Mouse (Mus musculus): ENCODE results near the gene Adamts7. TPM values are rescaled to one million over a fixed set of nuclear protein-coding genes. Genes with fewer than 3 reads are reported as not detected.

The Adamts7 gene
- polyA plus RNA-seq, 1 experiment from 2014 or later = 19.9 TPM

DNA sequence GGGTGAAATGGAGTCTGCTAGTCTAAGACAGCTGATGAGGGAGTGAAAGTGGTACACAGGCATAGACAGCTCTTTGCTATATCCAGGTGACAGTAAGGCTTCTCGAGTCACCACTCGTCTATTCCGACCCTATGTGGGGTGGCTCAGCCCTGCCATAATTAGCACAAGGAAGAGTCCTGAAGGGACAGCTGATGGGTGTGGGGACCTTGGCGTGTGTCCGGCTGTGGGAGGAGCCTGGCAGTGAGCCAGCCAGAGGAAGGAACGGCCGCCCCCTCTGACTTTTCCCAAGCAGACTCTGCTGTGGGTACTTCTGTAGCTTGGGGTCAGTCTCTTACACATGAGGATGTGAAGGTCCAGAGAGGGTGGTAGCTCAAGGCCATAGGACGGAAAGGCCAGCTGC lies 21.2 kb downstream of the Adamts7 start:
- H3K9me3 ChIP-seq = no peaks in the 10 kb centered on the region

DNA sequence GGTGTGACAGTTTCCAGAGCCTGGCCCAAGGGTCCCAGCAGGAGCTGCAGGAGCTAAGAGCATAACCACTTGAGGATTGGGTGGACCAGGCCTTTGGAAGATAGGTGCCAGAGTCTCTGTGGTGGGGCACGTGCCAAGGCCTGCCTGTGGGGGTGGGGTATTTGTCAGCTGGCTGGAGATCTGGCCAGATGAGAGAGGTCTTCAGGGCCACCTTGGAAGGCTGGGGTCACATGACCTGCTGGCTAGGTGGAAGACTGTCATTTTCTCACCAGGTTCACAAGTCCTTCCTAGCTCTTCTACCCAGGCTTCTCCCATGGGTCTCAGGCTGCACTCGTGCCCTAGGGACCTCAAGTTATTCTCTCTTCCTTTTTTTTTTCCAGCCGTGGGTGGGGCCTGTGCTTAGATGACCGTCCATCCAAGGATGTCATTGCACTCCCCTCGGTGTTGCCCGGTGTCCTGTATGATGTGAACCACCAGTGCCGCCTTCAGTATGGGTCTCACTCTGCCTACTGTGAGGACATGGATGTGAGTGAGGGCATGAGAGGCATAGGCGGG lies 22.6 kb downstream of the Adamts7 start:
- Histone ChIP-seq H3K36me3 (replicated peaks) (peaks cover 80% of the 10 kb centered on the region), H3K4me1 (0 out of 2 replicates have a peak, but pooled peaks cover 2% of the 10 kb centered on the region), H3K4me2 (no peak overlapping the region), H3K27ac (no peak overlapping the region), H3K4me3 (replicated peaks) (no peak overlapping the region), H3K9ac (no peak overlapping the region), H3K9me3 (no peaks in the 10 kb centered on the region), H3K27me3 (no peaks in the 10 kb centered on the region)
- no peak for ATAC-seq (ENCODE audit: low FRiP score)
- WGBS = 90% methylated on average over 8 of the region's 8 CpGs

More for the DNA sequence above, 21.2 kb downstream of the Adamts7 start:
- no peak for ATAC-seq (ENCODE audit: low FRiP score)
- Histone ChIP-seq H3K4me2 (no peak overlapping the region), H3K36me3 (replicated peaks) (peaks cover 82% of the 10 kb centered on the region), H3K27ac (no peak overlapping the region), H3K4me1 (0 out of 2 replicates have a peak, but pooled peaks cover 2% of the 10 kb centered on the region), H3K9ac (no peak overlapping the region), H3K27me3 (no peaks in the 10 kb centered on the region), H3K4me3 (replicated peaks) (no peak overlapping the region)
- 83% methylated on average over 8 of the region's 8 CpGs for WGBS

DNA sequence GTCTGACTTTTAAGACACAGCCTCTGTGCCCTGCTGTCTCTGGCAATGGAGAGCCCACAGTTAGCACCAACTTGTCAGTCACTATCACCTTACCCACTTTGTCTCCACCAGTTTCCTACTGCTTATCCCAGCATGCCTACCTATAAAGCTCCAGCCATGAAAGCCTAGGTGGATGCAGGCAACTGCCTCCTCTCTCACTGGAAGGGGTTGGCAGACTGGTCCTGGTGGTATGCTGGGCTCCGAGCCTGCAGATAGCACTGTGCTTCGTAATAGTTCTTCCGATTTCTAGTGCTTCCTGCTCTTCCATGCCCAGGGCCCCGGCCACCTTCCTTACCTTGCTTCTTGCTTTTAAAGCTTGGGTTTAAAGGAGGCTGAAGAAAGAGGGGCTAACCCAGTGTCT lies 26.0 kb downstream of the Adamts7 start:
- 89% methylated on average over 4 of the region's 4 CpGs for WGBS
- Histone ChIP-seq H3K27me3 (no peaks in the 10 kb centered on the region), H3K9ac (no peak overlapping the region), H3K4me3 (replicated peaks) (no peak overlapping the region), H3K27ac (no peak overlapping the region), H3K9me3 (no peaks in the 10 kb centered on the region), H3K4me2 (no peak overlapping the region), H3K4me1 (0 out of 2 replicates have a peak, but pooled peaks cover 2% of the 10 kb centered on the region), H3K36me3 (replicated peaks) (peaks cover 93% of the 10 kb centered on the region)
- no peak for ATAC-seq (ENCODE audit: low FRiP score)

DNA sequence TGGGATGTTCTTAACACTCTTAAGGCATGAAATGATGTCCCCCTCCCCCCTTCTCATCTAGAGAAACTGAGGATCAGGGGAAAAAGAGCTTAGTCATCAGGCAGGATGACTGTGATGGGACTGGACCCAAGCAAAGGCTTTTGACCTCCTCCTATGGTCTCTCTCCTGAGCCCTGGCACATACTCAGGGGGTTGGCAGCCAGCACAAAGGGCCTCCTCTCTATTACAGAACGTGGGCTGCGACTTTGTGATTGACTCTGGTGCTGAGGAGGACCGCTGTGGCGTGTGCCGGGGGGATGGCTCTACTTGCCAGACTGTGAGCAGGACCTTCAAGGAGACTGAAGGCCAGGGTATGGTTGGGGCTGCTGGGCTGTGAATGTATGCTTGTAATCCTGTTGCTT lies 26.5 kb downstream of the Adamts7 start:
- ATAC-seq (ENCODE audit: low FRiP score) = no peak
- Histone ChIP-seq H3K27me3 (no peaks in the 10 kb centered on the region), H3K36me3 (replicated peaks) (peaks cover 94% of the 10 kb centered on the region)

DNA sequence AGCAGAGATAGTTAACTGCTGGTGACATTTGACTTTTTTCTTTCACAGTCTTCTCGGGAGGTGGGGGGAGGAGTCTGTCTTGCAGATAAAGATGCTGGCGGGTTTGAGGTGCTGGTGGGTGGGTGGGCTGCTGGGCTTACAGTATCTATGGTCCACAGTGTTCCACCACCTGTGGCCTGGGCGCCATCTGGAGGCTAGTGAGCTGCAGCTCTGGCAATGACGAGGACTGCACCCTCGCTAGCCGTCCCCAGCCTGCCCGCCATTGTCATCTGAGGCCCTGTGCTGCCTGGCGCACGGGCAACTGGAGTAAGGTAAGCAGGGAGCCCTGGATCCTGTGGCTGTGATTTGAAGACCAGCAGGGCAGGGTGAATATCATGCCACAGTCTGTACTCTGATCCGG lies 32.1 kb downstream of the Adamts7 start:
- Histone ChIP-seq H3K27ac (no peak overlapping the region), H3K36me3 (replicated peaks) (peaks cover 86% of the 10 kb centered on the region), H3K9me3 (no peaks in the 10 kb centered on the region), H3K9ac (no peak overlapping the region), H3K4me3 (replicated peaks) (no peak overlapping the region), H3K4me2 (no peak overlapping the region), H3K27me3 (no peaks in the 10 kb centered on the region), H3K4me1 (no peaks in the 10 kb centered on the region)
- WGBS = 82% methylated on average over 10 of the region's 10 CpGs
- ATAC-seq (ENCODE audit: low FRiP score) = no peak

More for the DNA sequence above, 26.5 kb downstream of the Adamts7 start:
- no peak overlapping the region for H3K4me2 ChIP-seq
- H3K4me1 ChIP-seq = no peaks in the 10 kb centered on the region
- WGBS = 87% methylated on average over 5 of the region's 5 CpGs
- H3K27ac ChIP-seq = no peak overlapping the region
- H3K9me3 ChIP-seq = no peaks in the 10 kb centered on the region
- no peak overlapping the region for H3K9ac ChIP-seq
- H3K4me3 ChIP-seq (replicated peaks) = no peak overlapping the region

DNA sequence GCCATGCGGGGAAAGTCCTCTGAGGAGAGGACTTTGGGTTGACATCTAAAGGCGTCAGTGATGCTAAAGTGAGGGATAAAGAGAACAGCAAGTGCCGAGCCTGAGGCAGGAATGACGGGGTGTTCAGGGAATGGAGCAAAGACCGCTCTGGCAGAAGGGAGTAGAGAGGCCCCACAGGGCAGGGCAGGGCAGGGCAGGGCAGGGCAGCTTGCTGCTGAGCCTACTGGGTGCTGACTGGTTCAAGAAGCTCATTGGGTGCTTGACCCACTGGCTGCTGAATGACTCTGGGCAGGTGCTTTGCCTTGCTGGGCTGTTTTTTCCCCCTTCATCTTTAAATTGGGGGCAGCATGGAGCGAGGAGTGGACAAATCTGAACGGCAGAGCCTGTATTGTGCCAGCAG lies 33.4 kb downstream of the Adamts7 start:
- Histone ChIP-seq H3K9ac (no peak overlapping the region), H3K27ac (no peak overlapping the region), H3K27me3 (no peaks in the 10 kb centered on the region), H3K4me2 (no peak overlapping the region), H3K4me1 (no peaks in the 10 kb centered on the region), H3K36me3 (replicated peaks) (peaks cover 90% of the 10 kb centered on the region), H3K9me3 (no peaks in the 10 kb centered on the region), H3K4me3 (replicated peaks) (no peak overlapping the region)
- WGBS = 97% methylated on average over 7 of the region's 7 CpGs
- no peak for ATAC-seq (ENCODE audit: low FRiP score)

DNA sequence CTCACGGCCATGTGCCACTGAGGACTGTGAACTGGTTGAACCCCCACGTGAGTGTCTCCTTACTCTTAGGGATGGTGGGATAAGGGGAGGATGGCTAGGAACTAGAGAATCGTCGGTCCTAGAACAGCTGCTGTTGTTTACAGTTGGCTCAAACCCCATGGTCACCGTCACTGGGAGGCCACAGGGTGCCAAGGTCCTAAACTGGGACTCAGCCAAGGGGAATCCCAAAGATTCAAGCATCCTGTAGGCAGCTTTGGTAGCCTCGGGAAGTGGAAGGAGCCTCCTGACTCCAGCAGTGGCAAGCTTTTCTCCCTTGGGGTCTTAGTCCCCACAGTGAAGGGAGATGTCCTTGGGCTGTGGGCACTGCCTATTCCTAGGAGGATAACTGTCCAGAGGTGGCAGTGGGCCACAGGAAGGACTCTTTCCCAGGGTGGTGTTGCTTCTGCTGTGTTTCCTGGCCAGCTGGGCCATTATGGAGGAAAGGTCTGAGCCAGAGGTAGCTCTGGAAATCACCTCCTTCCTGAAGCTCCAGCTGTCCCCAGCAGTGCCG lies 34.3 kb downstream of the Adamts7 start:
- Histone ChIP-seq H3K27me3 (no peaks in the 10 kb centered on the region), H3K4me2 (no peak overlapping the region), H3K4me1 (no peaks in the 10 kb centered on the region), H3K9me3 (no peaks in the 10 kb centered on the region), H3K4me3 (replicated peaks) (no peak overlapping the region), H3K27ac (no peak overlapping the region), H3K9ac (no peak overlapping the region), H3K36me3 (replicated peaks) (peaks cover 89% of the 10 kb centered on the region)
- no peak for ATAC-seq (ENCODE audit: low FRiP score)
- 80% methylated on average over 7 of the region's 7 CpGs for WGBS

DNA sequence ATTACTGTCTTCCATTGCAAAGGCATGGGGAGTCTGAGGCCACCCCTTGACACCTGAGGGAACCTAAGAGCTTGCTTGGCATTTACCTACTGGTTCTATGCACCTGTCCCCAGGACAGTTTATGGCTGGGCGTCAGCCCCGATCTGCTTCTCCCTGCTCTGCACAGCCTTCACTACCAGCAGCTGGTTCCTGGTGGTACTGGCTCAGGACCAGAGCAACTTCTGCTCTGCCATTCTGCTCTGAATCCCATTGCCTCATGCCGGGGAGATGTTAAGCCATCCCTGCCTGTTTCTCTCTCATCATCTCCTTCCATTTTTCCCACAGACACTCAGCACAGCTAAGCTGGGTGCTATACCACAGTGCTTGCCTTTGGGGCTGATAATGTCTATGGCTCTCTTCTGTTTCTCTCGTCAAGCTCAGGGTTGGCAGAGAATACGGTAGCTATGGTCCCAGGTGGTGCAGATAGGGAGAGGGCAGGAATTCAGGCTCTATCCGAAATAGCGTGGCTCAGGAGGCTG lies 35.1 kb downstream of the Adamts7 start:
- ATAC-seq (ENCODE audit: low FRiP score) = no peak
- no peaks in the 10 kb centered on the region for H3K4me1 ChIP-seq
- no peaks in the 10 kb centered on the region for H3K9me3 ChIP-seq
- H3K4me3 ChIP-seq (replicated peaks) = no peak overlapping the region
- 93% methylated on average over 7 of the region's 7 CpGs for WGBS
- H3K27ac ChIP-seq = no peak overlapping the region
- no peak overlapping the region for H3K4me2 ChIP-seq
- no peak overlapping the region for H3K9ac ChIP-seq
- H3K27me3 ChIP-seq = no peaks in the 10 kb centered on the region
- H3K36me3 ChIP-seq (replicated peaks) = peaks cover 84% of the 10 kb centered on the region

DNA sequence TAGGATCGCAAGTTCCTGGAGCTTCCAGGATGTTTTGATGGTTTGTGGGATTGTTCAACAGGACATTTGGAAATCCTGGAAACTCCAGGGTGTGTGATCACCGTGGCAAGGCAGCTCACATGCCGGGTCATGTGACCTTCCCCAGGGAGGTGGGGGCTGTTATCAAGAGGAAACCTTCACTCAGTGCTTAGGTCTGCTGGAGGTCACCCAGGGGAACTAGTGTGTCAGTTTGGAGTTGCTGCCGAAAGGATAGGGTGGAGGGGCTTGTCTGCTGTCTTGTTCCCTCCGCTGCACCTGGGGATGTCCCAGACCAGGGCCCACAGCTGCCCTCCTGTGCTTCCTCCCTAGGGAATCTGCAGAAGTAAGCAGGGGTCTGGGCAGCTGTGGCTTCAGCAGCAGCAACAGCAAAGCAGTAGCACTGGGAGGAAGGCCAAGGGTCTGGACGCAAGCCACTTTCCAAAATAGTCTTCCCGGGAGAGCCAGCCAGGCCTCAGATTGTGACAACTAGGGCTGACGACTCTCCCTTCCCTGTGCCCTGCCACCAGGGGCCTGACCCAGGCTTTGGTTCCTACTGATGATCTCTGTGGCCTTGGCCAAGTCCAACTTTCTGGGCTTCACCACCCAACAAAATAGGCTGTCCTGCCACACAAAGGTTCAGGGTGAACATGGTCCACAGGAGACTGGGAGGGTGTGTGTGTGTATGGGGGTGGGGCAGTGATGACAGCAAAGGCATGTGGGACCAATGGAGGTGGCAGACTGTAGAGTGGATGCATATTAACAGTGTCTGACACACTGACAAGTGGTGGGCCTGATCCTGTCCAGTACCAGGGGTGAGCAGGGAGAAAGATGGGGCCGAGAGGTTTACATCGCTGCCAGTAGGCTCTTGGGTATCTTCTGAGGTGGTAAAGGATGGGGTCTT lies 35.9 kb downstream of the Adamts7 start:
- no peaks in the 10 kb centered on the region for H3K4me1 ChIP-seq
- no peak for ATAC-seq (ENCODE audit: low FRiP score)
- no peak overlapping the region for H3K4me3 ChIP-seq (replicated peaks)
- no peak overlapping the region for H3K4me2 ChIP-seq
- no peak overlapping the region for H3K9ac ChIP-seq
- no peak overlapping the region for H3K27ac ChIP-seq
- no peaks in the 10 kb centered on the region for H3K9me3 ChIP-seq
- H3K36me3 ChIP-seq (replicated peaks) = peaks cover 78% of the 10 kb centered on the region
- no peaks in the 10 kb centered on the region for H3K27me3 ChIP-seq
- WGBS = 77% methylated on average over 10 of the region's 10 CpGs

DNA sequence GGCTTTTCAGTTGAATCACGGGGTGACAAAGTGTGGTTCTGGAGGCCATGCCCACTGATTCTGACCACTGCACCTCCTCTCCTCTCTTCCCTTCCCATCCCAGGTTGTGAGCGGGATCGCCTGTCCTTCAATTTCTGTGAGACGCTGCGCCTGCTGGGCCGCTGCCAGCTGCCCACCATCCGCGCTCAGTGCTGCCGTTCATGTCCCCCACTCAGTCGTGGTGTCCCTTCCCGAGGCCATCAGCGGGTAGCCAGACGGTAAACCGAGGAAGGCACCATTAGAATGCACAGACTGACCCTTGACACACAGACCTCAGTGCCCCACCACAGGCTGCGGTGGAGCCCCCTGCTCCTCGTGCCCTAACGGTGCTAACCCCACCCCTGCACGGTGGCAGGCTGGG lies 36.7 kb downstream of the Adamts7 start:
- no peak overlapping the region for H3K9ac ChIP-seq
- H3K4me2 ChIP-seq = no peak overlapping the region
- H3K4me1 ChIP-seq = no peaks in the 10 kb centered on the region
- no peaks in the 10 kb centered on the region for H3K27me3 ChIP-seq
- ATAC-seq (ENCODE audit: low FRiP score) = no peak
- H3K9me3 ChIP-seq = no peaks in the 10 kb centered on the region
- no peak overlapping the region for H3K27ac ChIP-seq
- H3K4me3 ChIP-seq (replicated peaks) = no peak overlapping the region
- WGBS = 96% methylated on average over 18 of the region's 18 CpGs
- peaks cover 70% of the 10 kb centered on the region for H3K36me3 ChIP-seq (replicated peaks)

DNA sequence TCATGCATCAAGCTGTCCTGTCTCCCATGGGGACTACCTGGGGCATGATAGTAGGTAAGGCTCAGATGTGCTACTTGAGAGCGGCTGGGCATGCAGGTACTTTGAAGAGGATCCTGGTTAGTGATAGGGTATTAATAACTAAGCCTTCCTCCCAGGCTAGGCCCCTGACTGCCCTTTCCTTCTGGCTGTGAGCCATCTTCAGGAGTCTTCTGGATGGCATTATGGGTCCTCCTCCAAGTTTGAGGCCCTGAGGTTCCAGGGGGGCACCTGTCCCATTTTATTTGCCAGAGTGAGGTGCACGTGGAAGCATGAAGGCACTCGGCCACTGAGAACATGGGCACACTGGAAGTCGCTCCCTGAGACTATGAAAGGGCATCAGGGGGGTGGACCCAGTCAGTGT lies 37.6 kb downstream of the Adamts7 start:
- H3K27me3 ChIP-seq = no peaks in the 10 kb centered on the region
- no peak overlapping the region for H3K9ac ChIP-seq
- H3K4me1 ChIP-seq = no peaks in the 10 kb centered on the region

DNA sequence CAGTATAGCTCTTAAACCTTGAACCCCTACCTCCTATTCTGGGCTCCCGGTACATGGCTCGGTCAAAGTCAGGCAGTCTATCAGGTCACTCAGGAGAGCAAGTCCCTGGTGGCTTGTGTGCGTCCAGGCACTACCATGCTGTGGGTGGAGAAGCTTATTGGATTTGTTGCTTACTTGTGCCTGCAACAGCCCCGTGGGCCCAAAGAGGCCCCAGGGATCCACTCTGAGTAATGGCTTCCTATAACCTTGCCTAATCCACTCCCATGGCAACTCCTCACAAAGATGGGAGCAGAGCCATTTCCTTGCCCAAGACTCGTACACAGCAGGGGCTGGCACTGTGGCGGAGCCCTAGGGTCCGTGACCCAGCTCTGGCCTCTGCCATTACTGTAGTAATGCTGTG lies 38.2 kb downstream of the Adamts7 start:
- no peak for ATAC-seq (ENCODE audit: low FRiP score)
- Histone ChIP-seq H3K36me3 (replicated peaks) (peaks cover 56% of the 10 kb centered on the region), H3K4me2 (no peak overlapping the region), H3K27ac (no peak overlapping the region), H3K4me1 (no peaks in the 10 kb centered on the region), H3K9me3 (no peaks in the 10 kb centered on the region), H3K27me3 (no peaks in the 10 kb centered on the region), H3K4me3 (replicated peaks) (no peak overlapping the region), H3K9ac (no peak overlapping the region)
- 93% methylated on average over 7 of the region's 7 CpGs for WGBS

More for the DNA sequence above, 37.6 kb downstream of the Adamts7 start:
- WGBS = 85% methylated on average over 4 of the region's 4 CpGs
- Histone ChIP-seq H3K36me3 (replicated peaks) (peaks cover 61% of the 10 kb centered on the region), H3K4me3 (replicated peaks) (no peak overlapping the region), H3K27ac (no peak overlapping the region), H3K9me3 (no peaks in the 10 kb centered on the region), H3K4me2 (no peak overlapping the region)
- no peak for ATAC-seq (ENCODE audit: low FRiP score)

Data from forebrain, embryonic 12.5 days (tissue).